Mouse (Mus musculus): Measurements from ENCODE around the gene Ints13.

The Ints13 gene

GRCm38 (mm10) chr6:146540386-146540785 is 37.2 kb downstream of the Ints13 start:
- DNase-seq (ENCODE audit: extremely low spot score, low spot score), result no peak

DNA sequence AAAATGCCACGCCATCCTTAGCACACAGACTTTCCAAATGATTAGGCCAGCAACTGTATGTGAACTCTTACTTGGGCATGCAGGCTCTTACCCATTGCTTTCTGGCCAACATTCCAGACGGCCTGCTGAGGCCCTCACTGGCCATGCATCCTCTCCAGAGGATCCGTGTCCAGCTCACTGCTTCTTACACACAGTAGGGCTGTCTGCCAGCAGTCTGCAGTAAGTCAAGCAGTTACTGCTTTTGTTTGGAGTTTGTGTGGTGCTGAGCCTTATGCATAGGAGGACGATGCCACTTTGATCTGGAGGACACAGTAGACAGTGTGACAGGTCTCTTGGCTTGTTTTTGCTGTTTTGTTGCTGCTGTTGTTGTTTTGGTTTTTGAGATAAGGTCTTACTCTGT is 39.0 kb downstream of the Ints13 start:
- DNase-seq (ENCODE audit: extremely low spot score, low spot score), result no peak

- DNase-seq (ENCODE audit: extremely low spot score, low spot score), result no peak
These were observed 39.6 kb downstream of the Ints13 start for GRCm38 (mm10) chr6:146538071-146538470.

DNA sequence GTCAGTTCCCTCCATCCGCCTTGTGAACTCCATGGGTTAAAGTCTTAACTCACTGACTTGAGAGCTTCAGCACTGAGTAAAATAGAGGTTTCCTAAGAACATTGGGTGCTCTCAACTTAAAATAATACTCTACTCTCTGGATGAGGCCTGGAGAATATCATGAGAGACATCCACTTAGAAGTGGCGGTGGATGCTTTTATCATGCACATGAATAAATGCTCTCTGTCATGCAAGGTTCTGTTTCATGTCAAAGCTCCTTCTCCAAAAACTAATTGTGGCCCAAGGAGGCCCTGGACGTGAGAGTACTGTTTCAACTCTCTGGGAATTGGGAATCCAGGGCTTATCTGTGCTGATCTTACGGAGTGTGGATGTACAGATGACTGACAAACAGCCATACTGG is 40.5 kb downstream of the Ints13 start:
- peak; percentile 11 for DNase-seq (ENCODE audit: extremely low spot score, low spot score)

DNA sequence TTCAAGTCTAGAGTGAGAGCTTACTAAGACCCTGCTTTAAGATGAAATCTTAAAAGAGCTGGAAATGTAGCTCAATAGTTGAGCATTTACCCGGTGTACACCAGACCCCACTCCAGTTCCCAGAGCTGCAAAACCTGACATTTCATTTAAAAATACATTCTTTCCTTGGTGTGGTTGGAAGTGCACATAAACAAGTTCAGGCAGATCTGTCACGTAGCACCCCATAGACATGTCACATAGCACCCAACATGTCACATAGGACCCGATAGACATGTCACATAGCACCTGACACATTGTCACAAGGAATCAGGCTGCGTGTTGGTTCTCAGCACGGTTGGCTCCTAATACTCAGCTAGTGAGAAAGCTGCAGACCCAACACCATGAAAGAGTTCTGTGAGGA is 42.1 kb downstream of the Ints13 start:
- DNase-seq (ENCODE audit: extremely low spot score, low spot score), result no peak

DNA sequence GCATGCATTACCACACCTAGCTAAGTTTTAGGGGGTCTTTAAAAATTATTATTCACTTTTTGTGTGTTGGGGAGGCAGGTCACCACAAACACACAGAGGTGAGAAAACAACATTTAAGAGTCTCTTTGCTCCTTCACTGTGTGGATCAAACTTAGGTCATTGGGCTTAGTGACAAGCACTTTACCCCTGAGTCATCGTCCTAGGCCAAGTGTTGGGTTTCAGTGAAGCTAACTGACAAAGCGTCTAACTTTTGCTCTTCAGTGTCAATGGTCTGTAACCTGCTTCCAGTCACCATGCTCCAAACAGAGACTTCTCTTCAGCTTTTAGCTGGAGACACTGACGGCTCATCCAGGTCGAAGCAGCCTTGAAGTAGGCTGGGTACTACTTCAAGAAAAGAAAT is 44.5 kb downstream of the Ints13 start:
- no peak for DNase-seq (ENCODE audit: extremely low spot score, low spot score)

DNA sequence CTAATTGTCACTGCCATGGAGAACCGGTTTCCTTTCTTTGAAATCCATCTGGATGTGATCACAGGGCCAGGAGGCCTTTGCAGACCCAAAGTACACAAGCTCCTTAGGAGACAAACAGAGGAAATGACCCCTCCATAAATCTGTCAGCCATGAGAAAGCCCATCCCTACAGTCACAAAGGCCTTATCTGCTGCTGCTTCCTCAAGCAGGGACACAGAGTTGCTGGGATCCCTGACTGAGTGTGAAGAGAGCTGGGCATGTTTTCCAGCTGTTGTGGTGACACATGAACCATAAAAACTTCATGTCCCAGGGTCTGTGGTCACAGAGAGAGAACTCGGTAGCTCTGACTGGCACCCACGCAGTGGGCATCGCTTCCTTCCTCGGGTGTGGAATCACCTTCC is 46.9 kb downstream of the Ints13 start:
- DNase-seq (ENCODE audit: extremely low spot score, low spot score), result peak; percentile 24

DNA sequence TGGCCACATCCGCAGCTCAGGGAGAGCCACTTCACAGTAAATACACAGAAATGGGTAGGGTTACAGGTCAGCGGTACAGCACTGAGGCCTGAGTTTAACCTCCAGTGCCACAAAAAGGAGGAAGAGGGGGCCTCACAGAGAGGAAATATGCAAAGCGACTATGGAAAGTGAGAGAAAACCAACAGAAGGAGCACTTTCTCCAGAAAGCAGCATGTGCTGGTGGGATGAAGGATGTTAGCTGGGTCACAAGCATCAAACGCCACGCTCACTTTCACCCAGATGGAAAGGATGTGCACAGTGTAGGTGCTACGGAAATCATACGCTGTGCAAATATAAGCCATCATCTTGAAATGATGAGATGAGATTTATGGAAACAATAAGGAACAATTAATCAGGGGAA is 47.3 kb downstream of the Ints13 start:
- DNase-seq (ENCODE audit: extremely low spot score, low spot score), result peak; percentile 28

DNA sequence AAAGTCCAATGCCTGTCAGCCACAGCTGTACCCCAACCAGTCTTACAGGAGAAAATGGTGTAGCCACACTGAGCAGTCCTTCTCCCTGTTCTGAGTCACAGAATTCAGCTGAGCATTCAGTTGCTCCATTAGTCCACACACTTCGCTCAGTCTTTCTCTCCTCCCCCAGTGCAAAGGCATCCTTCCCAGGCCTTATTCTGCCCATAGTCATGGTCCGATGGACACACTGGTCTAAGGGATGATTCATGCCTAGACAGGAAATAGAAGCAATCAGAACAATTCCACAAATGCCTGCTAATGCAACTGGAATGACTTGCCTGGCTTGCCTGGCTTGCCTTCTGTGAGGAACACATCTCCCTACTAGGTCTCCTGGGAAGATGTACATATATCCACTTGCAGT is 50.1 kb downstream of the Ints13 start:
- DNase-seq (ENCODE audit: extremely low spot score, low spot score), result no peak

- DNase-seq (ENCODE audit: extremely low spot score, low spot score), result no peak
These were observed 52.1 kb downstream of the Ints13 start for GRCm38 (mm10) chr6:146525500-146525899.

- DNase-seq (ENCODE audit: extremely low spot score, low spot score), result no peak
These were observed 56.0 kb downstream of the Ints13 start for GRCm38 (mm10) chr6:146521456-146522245.

DNA sequence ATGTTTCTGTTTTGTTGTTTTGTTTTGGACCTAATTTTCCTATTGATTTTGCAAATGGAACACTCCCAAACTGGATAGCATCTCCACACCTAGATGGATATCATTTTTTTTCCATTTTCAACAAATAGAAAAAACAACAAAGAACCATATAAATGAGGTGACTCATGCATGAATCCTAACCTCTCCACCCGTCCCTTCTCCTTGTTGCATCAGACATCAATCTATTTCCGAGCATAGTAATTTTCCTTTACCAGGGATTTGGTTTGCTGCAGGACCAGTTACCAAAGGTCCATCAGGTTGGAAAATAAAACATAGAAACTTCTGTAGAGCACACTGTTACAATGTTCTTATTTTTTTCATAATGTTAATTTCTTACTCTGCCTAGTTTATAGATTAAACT is 58.6 kb downstream of the Ints13 start:
- DNase-seq (ENCODE audit: extremely low spot score, low spot score), result no peak

- no peak for DNase-seq (ENCODE audit: extremely low spot score, low spot score)
These were observed 61.7 kb downstream of the Ints13 start for GRCm38 (mm10) chr6:146515936-146516335.

- DNase-seq (ENCODE audit: extremely low spot score, low spot score), result no peak
These were observed 63.1 kb downstream of the Ints13 start for GRCm38 (mm10) chr6:146514531-146514948.

DNA sequence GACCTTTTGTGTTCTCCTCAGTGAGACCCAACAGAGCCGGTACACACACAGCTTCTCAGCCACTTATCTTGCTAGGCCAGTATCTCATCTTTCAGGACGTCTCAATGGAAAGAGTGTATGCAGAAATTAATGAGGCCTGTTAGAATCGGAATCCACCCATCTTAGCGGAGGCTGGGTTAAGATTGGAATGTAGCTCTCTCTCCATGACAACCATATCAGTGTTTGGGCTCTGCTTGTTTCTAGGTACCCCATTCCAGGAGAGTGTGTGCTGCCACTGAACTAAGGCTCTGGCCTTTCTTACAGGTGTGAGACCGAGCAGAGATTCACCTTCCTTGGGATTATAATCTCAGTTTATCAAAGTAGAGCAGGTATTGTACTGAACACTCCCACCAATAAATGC is 63.7 kb downstream of the Ints13 start:
- no peak for DNase-seq (ENCODE audit: extremely low spot score, low spot score)

DNA sequence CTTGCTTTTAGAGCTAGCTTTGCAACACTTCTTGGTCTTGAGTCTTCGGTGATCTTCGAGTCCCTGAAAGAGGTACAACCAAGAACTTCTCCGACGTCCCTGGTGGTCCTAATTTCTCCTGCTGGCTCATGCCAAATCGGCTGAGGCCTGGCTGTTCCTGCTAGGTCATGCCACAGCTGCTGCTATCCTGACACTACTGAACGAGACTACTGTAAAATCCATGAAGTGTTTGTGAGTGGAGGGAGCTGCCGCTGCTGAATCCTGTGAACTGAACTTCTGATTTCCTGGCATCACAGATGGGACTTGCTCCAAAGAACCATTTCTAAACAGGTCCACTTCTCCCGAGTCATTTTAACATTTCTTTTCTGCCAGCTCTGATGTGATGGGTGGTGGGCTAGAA is 64.3 kb downstream of the Ints13 start:
- no peak for DNase-seq (ENCODE audit: extremely low spot score, low spot score)

DNA sequence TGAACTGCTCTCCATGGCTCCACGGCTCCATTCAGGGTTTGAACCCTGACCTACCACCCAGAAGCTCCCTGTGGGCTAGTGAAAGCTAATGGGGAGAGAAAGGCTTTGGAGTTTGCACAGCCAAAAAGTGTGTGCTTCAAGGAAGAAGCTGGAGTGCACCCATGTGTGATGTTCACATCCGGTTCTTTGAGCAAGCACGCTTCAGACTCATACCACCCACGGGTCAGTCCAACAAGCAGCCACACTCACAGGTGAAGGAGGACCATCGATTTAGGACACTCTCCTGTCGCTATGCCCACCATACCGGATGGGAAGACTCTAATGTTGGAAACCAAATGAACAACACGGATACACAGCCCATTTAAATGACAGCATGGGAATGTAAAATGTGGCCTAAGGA is 66.1 kb downstream of the Ints13 start:
- DNase-seq (ENCODE audit: extremely low spot score, low spot score), result no peak

DNA sequence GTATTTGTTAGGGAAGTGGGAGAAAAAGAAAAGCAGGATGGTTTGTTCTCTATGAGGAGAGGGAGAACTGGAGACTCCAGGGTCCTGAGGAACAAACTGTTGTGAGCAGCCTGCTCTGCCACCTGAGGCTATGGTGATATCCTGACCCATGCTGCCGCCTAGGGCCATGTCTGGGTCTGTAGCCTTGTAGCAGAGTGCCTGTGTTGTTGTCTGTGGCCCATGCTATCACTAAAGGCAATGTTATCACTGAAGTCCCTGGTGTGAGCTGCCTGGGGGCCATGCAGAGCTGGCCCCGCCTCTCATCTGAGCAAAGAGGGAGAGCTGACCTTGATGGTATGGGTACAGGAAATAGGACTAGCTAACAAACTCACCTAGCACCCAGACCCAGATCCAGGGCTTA is 67.7 kb downstream of the Ints13 start:
- DNase-seq (ENCODE audit: extremely low spot score, low spot score), result no peak

GRCm38 (mm10) chr6:146504459-146504858 is 73.2 kb downstream of the Ints13 start:
- DNase-seq (ENCODE audit: extremely low spot score, low spot score), result no peak

DNA sequence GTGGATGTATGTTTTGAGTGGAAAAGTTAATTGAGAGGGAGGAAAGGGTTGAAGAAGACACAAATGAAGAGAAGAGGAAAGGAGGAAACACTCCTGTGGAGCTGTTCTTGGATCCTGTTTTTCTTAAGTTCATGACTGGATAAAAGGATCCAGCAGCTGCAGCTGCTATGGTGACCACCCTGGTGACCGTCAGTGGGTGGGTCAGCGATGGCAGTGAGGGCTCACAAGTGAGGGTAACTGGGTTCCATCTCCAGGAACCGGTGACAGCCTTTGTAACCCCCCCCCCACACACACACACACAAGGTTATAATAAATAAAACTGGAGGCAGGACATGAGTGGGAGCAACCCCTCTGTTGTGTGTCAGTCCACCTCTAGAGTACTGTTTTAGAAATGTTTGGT is 74.8 kb downstream of the Ints13 start:
- DNase-seq (ENCODE audit: extremely low spot score, low spot score), result no peak

DNA sequence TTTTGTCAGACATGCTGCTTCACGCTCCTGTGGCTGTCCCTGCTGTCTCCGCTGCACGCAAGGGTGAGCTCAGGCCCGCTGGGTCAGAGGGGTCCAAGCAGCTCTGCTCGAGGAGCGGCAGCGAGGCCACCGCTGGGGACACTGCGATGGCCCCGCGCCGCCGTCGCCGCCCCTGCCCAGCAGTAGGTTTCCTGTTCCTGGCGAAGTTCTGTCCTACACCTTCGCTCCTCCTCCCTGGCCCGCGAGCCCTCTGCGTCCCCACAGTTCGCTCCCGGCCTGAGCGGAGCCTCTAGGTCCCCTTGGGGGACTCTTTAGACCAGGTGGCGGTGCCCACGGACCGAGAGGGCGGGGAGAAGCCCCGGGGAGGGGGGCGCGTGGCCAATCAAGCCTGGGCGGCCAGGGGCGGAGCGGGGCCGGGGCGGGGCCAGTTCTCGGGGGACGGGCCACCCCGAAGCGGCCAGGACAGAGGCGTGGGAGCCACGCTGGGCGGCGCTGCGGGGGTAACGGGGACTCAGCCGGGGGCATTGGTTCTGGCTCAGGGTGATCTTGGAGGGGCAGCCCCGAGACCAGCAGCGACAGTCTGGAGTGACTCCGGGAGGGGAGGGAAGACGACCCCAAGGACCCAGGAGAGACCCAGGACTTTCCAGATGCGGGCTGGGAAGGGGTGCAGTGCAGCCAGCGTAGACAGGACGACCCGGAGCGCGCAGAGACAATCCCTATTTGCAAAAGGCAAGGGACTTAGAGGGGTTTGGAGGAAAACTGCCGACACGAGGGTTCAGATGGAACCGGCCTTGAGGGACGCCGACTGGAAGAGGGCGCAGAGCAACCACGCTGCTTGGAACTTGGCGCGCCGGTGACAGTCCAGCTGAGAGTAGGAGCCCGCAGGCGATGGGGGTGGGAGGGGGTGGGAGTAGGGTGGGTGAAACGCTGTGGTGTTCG is 75.5 kb downstream of the Ints13 start, which contains the start of gene Itpr2:
Itpr2 (minus strand) TSS at position 358 of the 939 bp plus-strand sequence.
- DNase-seq (ENCODE audit: extremely low spot score, low spot score), result peak; percentile 82

- no peak for DNase-seq (ENCODE audit: extremely low spot score, low spot score)
These were observed 76.2 kb downstream of the Ints13 start for GRCm38 (mm10) chr6:146501316-146501865.

Data from neural tube, embryonic 10.5 days (tissue).